Comparison of ENCODE assay signal across 7 mouse cellular contexts in genomic region chr17:94864531-94865318, GRCm38 (mm10).
DNase-seq lines count a peak whose midpoint lies in the region; ATAC-seq and TF ChIP-seq lines count a peak whose summit lies in the region.
"Not testable (repeated sequence)": the region's sequence is repeated elsewhere in the genome, so short reads cannot be mapped to it uniquely, and the experiment has no call there.

No protein-coding gene starts in this region.

- ATAC-seq in intestine, postnatal 0 days = peak; percentile 99
- ATAC-seq in midbrain, embryonic 12.5 days (ENCODE audit: low FRiP score, low read depth) = peak; percentile 96

- H3K9me3 ChIP-seq in embryonic facial prominence, embryonic 10.5 days; intestine, postnatal 0 days (ENCODE audit: control insufficient read depth); midbrain, embryonic 12.5 days: not testable (repeated sequence)

- not testable (repeated sequence) for H3K27me3 ChIP-seq in embryonic facial prominence, embryonic 10.5 days (replicated peaks; ENCODE audit: low read depth, poor library complexity, severe bottlenecking); intestine, postnatal 0 days (replicated peaks; ENCODE audit: control insufficient read depth, insufficient read depth, low read length); midbrain, embryonic 12.5 days

- intact Hi-C loops in left cerebral cortex, postnatal 4 days (cut with DNase I) = not testable (repeated sequence)

- peak overlapping the region; percentile 81 for H3K27ac ChIP-seq in embryonic facial prominence, embryonic 10.5 days (replicated peaks)
- H3K27ac ChIP-seq in intestine, postnatal 0 days (ENCODE audit: low read depth, low read length) = peak overlapping the region; percentile 10; the same call in 1 of the 2 replicates
- not testable (repeated sequence) for H3K27ac ChIP-seq in midbrain, embryonic 12.5 days (replicated peaks)

- not testable (repeated sequence) for H3K4me1 ChIP-seq in embryonic facial prominence, embryonic 10.5 days; intestine, postnatal 0 days (replicated peaks; ENCODE audit: control insufficient read depth, insufficient read depth, low read length); midbrain, embryonic 12.5 days

- WGBS in embryonic facial prominence, embryonic 10.5 days = 12% methylated on average over 20 of the region's 21 CpGs
- WGBS in intestine, postnatal 0 days = 11% methylated on average over 21 of the region's 21 CpGs
- WGBS in midbrain, embryonic 12.5 days = 13% methylated on average over 20 of the region's 21 CpGs

- peak overlapping the region; percentile 64 for H3K4me2 ChIP-seq in intestine, postnatal 0 days (replicated peaks; ENCODE audit: low read depth)
- peak overlapping the region; percentile 46 for H3K4me2 ChIP-seq in midbrain, embryonic 12.5 days (replicated peaks)

- peak overlapping the region; percentile 35 for H3K9ac ChIP-seq in intestine, postnatal 0 days (ENCODE audit: low read depth, low read length)
- peak overlapping the region; percentile 54 for H3K9ac ChIP-seq in midbrain, embryonic 12.5 days (replicated peaks)

- peak; percentile 79 for DNase-seq in adrenal gland, postnatal 10 days
- DNase-seq in embryonic facial prominence, embryonic 10.5 days (ENCODE audit: low spot score) = peak; percentile 83
- DNase-seq in gonadal fat pad, adult 2 months (ENCODE audit: low read depth) = peak; percentile 71
- peak; percentile 57 for DNase-seq in left cerebral cortex, postnatal 4 days
- DNase-seq in spleen, adult 12 weeks (ENCODE audit: low spot score) = peak; percentile 58

- TF ChIP-seq CTCF in intestine, postnatal 0 days (IDR thresholded peaks at IDR 0.05; ENCODE audit: low read depth) = not testable (repeated sequence)

- H3K4me3 ChIP-seq in embryonic facial prominence, embryonic 10.5 days = peak overlapping the region; percentile 63
- peak overlapping the region; percentile 58 for H3K4me3 ChIP-seq in intestine, postnatal 0 days (ENCODE audit: low read depth, low read length)
- peak overlapping the region; percentile 44 for H3K4me3 ChIP-seq in midbrain, embryonic 12.5 days

- H3K36me3 ChIP-seq in embryonic facial prominence, embryonic 10.5 days (replicated peaks); intestine, postnatal 0 days (ENCODE audit: control insufficient read depth, insufficient read depth); midbrain, embryonic 12.5 days: not testable (repeated sequence)
